Mouse (Mus musculus) megakaryocyte-erythroid progenitor cell, adult 5-6 weeks (primary cell): Measurements from ENCODE around the gene Ifnl2. TPM values are rescaled to one million over a fixed set of nuclear protein-coding genes. Genes with fewer than 3 reads are reported as not detected.
"Not testable (repeated sequence)": the region's sequence is repeated elsewhere in the genome, so short reads cannot be mapped to it uniquely, and the experiment has no call there.

Source experiments
- ATAC-seq: replicated peaks from 2 replicates; pipeline ENCODE4 v1.8.0; 2016; ENCODE audit warnings: mild to moderate bottlenecking, inconsistent platforms; ENCODE audit not compliant: severe bottlenecking, poor library complexity, low FRiP score, low TSS enrichment
- total RNA-seq, 2 experiments: library from RNA; stranded (forward) in 1 of 2; stranded (reverse) in 1 of 2; fragments of 200-1000, 215-1000 nt in 1 of 2; fragments of >200 nt in 1 of 2; fragmentation: Nextera tagmentation in 1 of 2; gene quantifications; 2 replicates each; pipeline ENCODE4 v1.2.3; 2014 to 2017

Ifnl2 gene
- total RNA-seq (2014; fragmentation: Nextera tagmentation) (not detected in 2 replicates), total RNA-seq (2017) (not detected in 2 replicates)

DNA sequence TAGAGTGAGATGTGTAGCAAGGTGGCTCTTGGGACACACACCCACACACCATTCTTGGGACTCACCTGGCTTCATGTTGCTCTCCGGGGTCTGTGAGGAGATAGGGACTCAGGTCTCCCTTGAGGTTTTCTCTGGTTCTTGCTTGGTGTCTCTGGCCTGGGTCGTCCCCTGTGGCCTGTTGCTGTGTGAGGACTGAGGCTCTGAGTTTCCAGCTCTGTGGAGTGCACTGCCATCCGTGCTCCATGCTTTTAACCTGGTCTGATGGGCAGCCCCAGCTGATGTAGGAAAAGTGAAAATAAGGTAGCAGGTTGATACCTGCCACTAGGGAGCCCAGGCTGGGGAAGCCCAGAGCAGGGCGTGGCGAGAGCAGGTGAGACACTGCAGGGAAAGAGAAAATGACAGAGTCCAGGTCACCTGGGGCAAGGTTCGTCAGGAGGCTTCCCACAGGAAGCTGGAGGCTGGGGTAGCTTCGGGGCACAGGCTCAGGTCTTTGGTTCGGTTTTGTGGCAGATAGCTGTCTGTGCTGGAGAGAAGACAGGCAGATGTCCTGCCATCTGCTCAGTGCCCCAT is at the start of gene Ifnl2:
Gene Ifnl2, minus strand, starts transcription at position 51 of the 570 bp plus-strand sequence.
- not testable (repeated sequence) for ATAC-seq

DNA sequence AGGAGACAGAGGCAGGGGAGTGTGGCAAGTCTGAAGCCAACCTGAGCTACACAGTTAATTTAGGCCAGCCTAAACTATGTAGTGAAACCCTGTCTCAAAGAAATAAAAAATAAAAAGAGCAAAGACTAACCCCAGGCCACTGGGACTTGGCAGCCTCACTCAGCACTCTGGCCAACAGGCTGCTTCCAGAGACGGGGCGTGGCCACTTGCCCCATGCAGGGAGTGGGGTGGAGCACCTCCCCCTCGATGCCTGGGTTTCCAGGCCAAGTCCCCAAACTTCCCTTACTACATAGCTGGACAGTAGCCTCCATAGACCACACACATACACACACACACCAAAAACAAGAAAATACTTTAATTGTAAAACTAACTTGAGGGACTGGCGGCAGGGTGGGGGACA is 48.2 kb upstream of the Ifnl2 start:
- no peak; the same call in 1 of the 2 replicates for ATAC-seq

DNA sequence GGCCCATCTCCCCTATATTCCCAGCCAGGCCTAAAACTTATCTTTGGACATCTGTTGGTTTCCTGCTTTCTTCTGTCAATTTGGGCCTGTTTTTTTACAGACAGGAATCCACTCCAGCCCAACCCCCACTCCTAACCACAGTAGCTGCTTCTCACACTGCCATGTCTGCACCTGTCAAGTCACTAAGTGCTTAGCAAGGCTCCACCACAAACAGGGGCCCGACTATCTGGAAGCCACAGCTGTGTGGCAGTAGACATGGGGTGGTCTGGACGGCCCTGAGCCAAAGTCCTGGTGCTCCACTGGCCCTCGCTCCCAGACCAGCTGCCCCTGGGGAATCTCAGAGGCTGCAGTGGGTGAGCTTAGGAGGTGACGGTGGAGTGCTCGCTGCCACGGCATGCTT is 47.5 kb upstream of the Ifnl2 start:
- peak; percentile 66 for ATAC-seq

DNA sequence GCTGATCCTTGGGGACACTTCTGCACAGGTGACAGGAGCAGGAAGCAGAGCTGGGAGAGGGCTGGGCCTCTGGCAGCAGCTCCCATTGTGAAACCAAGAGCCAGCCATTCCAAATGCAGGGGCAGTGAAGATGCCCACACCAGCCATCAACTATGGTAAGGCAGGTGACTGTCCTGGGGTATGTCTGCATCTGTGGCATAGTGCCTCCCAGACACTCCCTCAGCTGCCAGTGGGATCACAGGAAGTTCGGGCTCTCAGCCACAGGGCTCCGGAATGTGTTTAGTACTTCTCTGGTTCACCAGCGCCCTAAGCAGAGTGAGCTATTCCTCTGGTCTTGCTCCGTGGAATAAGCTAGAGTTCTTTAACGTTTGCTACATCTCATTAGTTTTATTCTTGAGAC is 46.8 kb upstream of the Ifnl2 start:
- ATAC-seq = no peak

DNA sequence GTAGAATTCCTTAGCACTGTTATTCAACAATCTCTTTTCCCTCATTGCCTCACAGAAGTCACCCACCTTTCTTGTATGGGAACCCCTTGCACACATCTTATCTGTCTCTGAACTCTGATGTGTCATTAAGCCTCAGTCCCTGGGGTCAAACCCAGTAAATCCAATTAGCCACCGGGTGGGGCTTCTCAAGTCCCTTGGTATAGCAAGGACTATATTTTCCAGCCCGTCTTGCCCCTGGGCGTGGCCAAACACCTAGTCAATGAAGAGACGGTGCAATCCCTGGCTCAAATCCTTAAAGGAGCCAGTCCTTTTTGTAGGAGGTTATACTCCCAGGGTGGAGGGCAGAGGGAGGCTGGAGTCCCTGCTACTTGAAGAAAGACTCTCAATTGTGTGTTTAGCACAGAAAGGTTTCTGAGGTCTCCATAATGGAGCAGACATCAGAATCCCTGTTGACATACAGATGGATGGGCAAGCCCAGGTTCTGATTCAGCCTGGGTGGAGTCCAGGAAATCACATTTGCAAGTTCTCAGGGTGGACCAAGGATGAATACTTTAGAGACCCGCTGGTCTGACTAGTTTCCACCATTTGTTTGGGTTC is 45.8 kb upstream of the Ifnl2 start:
- no peak for ATAC-seq

DNA sequence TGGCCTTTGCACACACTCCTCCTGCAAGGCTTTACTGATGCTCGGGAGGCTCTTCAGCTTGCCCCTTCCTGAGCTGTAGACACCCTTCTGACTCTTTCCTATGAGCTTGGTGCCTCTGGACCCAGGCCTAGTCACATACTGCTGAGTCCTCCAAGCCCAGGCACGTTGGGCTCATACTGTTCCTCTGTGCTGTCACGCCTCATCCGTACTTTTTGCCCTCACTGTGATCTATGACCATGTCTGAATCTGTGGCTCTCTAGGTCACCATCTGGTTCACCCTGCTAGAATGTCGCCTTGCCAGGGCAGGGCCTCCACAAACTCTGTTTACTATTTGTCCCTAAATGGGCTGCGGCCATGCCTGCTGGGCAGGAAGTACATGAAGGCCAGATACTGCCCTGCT is 42.8 kb upstream of the Ifnl2 start:
- ATAC-seq = no peak

DNA sequence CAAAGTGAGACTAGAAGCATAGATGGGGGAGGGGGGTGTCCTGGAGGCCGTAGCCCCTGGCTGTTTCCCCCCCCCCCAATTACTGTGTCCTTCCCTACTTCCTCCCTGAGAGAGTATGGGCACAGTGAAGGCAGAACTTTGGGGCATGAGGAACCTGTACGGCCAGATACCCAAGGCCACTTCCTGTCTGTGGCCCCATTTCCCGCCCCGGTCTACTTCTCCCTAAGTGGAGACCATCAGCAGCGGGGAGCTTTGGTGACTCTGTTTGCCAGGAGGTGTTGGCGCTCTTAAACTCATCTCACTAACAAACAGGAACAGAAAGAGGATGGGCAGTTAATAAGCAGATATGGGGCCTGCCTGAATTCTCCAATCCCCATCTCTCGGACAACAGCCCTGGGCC is 37.4 kb upstream of the Ifnl2 start:
- no peak for ATAC-seq

DNA sequence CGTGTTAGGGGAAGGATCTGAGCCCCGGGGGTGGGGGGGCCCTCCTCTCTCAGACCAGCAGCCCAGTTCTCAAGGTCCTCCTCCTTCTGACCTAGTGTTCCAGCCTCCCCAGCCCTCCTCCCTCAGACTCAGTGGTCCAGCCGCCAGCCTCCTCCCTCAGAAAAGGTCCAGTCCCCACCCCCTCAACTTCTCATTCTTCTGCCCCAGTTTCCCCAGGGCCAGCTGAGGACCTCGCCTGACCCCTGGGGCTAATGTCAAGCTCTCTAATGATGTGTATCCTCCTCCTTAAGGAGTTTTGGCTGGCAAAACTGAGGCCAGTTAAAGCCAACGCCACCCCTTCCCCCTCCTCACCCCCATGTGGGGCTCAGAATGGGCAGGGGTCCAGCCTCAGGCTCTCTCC is 36.9 kb upstream of the Ifnl2 start, which contains the start of gene Nccrp1:
Gene Nccrp1, minus strand, starts transcription at position 101 of the 400 bp plus-strand sequence.
- ATAC-seq = no peak

DNA sequence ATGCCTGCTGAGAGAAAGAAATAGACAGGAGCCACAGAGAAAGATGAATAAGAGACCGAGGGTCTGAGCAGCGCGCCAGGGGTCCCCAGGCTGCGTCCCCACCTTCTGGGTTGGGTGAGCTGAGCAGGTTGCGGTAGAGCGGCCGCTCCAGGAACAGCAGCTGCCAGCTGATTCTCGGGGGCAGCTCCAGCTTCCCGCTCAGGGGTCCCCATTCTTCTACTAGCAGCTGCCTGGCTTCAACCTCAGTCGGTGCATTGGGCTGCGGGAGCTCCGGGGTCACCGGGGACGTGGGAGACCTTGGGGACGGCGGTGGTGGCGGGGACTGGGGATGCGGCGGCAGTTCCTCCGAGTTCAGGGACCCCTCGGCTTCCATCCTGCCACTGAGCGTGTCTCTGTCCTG is 36.4 kb upstream of the Ifnl2 start:
- no peak for ATAC-seq

DNA sequence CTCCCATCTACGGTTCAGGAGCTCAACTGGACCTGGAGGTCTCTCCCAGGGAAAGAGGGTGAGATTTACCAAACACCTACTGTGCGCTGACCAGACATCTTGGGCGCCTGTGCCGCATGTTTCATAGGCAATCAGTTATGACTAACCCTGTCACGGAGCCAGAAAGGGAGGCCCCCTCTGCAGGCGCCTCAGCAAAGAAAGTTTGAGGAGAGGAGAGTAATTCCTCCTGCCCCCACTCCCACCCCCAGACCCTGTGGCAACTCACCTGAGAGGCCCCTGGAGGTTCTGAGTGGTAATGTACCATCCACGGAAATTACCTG is 35.6 kb upstream of the Ifnl2 start:
- ATAC-seq = no peak

DNA sequence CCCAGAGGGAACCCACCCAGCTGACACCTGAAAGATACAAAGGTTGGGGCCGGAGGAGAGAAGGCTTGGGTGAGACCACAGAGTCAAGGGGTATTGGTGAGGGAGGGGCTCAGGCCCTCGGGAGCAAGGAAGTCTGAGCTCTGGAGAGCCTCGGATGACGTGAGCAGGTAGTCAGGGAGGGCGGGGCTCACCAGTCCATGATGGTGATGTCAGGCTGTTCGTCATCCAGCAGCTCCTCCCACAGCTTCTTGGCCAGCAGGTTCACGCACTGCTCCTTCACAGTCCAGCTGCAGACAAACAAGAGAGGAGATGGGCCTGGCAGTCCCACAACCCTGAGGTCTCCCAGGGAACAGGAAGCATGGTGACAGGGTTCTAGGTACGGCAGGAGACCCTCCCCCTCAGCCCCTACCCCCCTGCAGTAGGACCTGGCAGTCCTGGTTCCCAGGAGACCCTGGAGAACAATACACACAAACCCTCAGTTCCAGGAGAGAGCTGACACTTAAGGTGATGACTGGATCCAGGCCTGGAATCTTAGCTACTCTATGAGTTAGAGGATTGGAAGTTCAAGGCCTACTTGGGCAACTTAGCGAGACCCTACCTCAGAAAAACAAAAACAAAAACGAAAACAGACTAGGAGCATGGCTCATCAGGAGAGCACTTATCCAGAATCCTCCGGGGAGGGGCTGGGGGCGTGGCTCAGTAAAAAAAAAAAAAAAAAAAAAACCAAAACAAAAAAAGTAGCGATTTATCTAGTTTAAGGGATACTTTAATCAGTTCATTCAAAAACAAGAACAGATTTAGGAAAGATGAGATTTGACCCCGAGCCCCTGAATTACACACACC is 35.0 kb upstream of the Ifnl2 start:
- peak; percentile 68 for ATAC-seq

DNA sequence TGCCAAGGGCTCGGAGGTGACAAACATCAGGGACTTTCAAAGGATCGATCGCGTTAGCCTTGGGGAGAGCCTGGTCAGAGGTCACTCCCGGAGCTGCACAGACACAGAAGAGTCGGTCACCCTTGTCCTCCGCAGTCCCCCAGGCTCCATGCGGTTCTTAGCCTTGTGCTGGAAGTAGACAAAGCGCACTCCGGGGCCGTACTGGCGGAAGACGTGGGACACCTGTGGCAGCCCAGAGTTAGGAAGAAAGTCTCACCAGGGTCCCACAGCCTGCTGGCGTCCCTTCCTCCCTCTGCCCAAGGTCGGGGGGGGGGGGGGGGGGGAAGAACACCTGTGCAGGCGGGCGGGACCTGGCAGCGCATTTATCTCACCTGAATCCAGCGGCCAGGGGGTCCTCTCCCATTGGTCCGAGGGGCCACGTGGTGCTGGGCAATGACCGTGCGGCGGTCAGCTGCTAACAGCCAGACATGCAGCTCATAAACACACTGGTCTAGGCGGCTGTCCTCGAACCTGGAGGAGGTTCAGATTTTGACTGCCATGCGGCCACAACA is 33.9 kb upstream of the Ifnl2 start:
- ATAC-seq = no peak

DNA sequence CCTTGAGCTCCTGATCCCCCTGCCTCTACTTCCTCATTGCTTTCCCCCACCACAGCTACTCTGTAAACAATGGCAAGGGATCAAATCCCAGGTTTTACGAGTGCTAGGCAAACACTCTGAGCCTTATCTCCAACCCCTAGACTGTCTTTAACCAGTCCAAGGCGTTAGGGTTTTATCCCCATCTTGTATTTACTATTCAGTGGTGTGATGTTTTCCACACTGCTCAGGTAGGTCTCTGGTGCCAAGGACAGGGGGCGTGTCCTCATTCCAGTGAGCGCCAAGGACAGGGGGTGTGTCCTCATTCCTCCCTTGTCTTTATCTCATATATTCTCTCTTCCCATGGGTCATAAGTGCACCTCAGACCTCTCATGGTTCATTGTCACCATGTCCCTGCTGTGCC is 30.3 kb upstream of the Ifnl2 start, which contains the start of gene Sycn:
Gene Sycn, plus strand, starts transcription at position 360 of the 400 bp plus-strand sequence.
- no peak for ATAC-seq

DNA sequence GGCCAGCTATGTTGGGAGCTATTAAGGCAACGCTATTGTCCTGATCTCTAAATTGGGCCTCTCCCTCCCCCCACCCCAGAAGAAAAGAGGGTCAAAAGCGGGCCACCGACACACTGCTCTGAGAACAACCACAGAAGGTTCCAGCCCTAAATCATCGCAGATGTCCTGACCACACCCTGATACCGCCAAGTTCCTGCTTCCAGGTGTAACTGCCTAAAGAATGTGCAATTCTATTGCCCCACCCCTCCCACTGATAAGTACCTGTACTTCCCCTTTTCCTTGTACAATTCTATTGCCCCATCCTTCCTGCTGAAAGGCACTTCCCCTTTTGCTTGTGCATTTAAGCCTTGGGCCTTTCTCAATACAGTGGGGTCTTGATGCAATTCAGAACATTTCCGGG is 28.6 kb upstream of the Ifnl2 start:
- ATAC-seq = not testable (repeated sequence)

DNA sequence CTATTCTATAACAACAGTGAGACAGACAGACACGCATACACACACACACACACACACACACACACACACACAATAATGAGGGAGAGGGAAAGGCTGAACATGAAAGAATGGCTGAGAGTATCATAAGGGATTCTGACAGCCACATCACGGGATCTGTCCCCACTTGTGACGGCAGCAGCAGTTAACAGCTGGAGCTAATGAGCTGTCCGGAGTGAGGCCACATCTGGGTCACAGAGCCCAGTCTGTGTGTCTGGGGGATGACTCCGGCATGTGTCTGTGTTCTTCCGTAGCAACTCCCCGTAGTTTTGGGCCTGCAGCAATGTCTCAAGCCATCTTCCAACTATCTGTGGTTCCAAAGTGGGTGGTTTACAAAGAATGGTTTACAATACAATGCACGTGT is 21.8 kb upstream of the Ifnl2 start:
- ATAC-seq = no peak

DNA sequence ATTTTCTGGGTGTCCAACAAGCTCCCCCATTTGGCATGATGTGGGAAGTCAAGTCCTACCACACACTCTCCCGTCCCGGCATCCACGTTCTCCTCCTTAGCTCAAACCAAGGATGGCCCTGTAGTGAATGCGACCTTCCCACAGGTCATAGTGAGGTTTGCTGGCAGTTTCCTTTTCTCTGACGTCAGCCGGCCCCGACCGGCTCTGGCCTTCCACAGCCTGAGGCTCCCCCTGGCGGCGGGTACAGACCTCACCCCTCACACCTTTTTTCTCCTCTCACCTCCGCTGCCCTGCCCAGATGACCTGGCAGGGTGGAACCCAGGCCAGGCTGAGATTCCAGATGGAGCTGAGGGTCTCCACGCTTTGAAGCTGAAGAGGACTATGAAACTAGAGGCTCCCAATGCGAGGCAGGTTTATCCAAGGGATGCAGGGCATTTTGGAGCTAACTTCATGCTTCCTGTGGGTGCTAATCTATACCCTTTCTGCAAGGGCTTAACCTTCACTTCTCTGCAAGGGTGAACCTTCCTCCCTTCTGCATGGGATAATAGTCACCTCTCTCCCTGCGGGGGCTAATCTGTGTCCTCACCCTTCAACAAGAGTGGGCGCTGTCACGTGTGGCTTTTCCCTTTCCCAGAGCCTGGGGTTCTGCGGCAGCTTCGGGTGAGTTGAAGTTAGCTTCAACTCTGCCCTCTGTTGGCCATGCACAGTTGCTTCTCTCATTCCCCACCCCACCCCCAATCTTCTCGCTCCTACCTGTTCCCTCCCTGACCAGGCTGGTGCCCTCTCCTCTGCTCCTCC is 17.9 kb upstream of the Ifnl2 start:
- ATAC-seq = peak; percentile 90

DNA sequence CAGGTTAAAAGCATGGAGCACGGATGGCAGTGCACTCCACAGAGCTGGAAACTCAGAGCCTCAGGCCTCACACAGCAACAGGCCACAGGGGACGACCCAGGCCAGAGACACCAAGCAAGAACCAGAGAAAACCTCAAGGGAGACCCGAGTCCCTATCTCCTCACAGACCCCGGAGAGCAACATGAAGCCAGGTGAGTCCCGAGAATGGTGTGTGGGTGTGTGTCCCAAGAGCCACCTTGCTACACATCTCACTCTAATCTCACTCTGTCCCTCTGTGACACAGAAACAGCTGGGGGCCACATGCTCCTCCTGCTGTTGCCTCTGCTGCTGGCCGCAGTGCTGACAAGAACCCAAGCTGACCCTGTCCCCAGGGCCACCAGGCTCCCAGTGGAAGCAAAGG is 12.3 kb upstream of the Ifnl2 start, which contains the start of gene Ifnl3:
Gene Ifnl3, plus strand, starts transcription at position 301 of the 400 bp plus-strand sequence.
- not testable (repeated sequence) for ATAC-seq

DNA sequence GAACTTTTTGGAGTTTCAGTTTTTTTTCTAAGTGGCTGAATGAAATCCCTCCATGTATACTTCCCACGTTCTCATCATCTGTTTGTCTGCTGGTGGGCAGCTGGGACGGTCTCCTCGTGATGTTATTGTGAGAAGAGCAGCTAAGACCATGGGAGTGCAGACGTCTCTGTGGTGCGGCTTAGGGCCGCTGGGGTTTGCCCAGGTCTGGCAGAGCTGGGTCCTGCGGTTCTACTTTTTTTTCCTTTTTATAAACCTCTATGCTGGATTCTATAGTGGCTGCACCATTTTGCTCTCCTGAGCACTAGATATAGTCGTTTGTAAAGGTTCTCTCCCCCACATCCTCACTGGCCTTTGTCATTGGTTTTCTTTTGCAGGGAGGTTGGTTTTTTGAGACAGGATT is 1.2 kb upstream of the Ifnl2 start:
- ATAC-seq = no peak

DNA sequence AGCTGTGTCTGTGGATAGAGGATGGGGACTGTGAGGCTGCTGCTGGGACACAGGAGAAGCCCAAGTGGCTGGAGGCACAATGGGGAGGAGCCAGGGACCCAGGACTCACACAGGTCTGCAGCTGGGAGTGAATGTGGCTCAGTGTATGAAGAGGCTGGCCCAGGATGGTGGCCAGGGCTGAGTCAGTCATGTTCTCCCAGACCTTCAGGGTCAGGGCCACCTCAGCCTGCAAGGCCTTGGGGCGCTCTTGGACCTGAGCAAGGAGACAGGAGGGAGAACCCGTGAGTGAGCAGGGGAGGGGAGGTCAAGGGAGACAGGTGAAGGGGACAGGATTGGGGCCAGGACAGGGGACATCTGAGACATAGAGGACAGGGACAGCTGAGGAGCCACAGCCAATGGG is 1.1 kb downstream of the Ifnl2 start:
- ATAC-seq = not testable (repeated sequence)

DNA sequence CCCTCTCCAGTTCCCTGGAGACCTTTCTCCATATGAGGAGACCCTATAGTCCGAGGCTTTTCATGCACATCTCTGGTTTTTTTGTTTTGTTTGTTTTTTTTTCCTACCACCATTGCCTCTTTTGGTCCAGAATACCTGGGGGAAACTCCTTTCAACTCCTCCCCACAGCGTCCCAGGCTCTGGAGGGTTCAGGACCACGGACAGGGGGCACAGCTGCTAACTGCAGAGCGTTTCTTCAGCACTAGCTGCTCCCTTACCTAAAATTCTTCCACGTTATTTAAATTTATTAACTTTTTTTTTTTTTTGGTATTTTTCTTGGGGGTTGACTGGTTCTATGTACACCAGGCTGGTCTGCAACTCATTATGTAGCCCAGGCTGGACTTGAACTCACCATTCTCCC is 4.7 kb downstream of the Ifnl2 start:
- no peak for ATAC-seq
